Mouse (Mus musculus) bone marrow, adult 2 months (tissue): ENCODE measurements around the gene Gramd1b.

ENCODE experiments used
- CTCF ChIP-seq: fragments of 200-500 bp; IDR thresholded peaks from 2 replicates; pipeline ENCODE4 v1.5.1; 2011; ENCODE audit warnings: low read length, control low read depth; ENCODE audit not compliant: control insufficient read depth, insufficient read depth
- POLR2A ChIP-seq: fragments of 200-500 bp; IDR thresholded peaks from 2 replicates; pipeline ENCODE4 v1.6.1; 2011; ENCODE audit warnings: low read depth, mild to moderate bottlenecking, control low read depth, low read length, borderline replicate concordance; ENCODE audit not compliant: control insufficient read depth

DNA sequence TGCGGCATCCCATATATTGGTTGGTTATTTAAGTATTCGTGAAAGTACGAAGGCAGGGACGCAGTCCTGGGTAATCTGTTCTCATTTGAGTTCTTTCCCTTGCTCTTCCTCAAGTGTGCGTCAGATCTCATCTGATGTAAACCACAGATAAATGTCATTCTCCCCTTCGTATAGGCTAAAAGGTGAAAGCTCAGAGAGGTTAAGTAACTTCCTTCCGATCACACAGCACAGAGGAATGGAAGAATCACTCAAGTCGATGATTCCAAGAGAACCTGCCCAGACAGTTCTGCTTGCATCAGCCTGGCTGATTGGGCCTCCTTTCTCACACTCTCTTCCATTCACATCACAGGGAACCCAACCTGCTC, 140.8 kb downstream of the Gramd1b start:
- TF ChIP-seq CTCF (no peak), POLR2A (no peak)
